ENCODE assay signal across 28 mouse cellular contexts in genomic region chr7:122434941-122435340, GRCm38 (mm10).
DNase-seq lines count a peak whose midpoint lies in the region; ATAC-seq and TF ChIP-seq lines count a peak whose summit lies in the region.
"Had no signal": no experiment of that assay in that cellular context is flagged by ENCODE, and none has a peak within 500 bp of the region (broad histone marks: within the 10 kb centered on the region; RNA-seq: fewer than 3 reads in every experiment).

No protein-coding gene starts in this region.

- H3K4me2 ChIP-seq in forebrain, embryonic 13.5 days: no peak overlapping the region
- H3K4me2 ChIP-seq: heart, embryonic 15.5 days; hindbrain, embryonic 15.5 days; kidney, embryonic 15.5 days; liver, embryonic 15.5 days; lung, embryonic 14.5 days; midbrain, embryonic 15.5 days; neural tube, embryonic 15.5 days; stomach, embryonic 15.5 days had no signal

- no peaks in the 10 kb centered on the region for H3K4me1 ChIP-seq in forebrain, embryonic 13.5 days
- H3K4me1 ChIP-seq: kidney, embryonic 15.5 days; liver, embryonic 15.5 days; midbrain, embryonic 10.5 days; stomach, embryonic 15.5 days had no signal

- no peak for DNase-seq in frontal cortex, adult 2 months (ENCODE audit: extremely low spot score in 1 of 2, low spot score in 1 of 2)
- DNase-seq in left cerebral cortex, adult 2 months (ENCODE audit: extremely low spot score in 1 of 2, low spot score in 2 of 2): no peak
- no peak for DNase-seq in left cerebral cortex, postnatal 36 days (ENCODE audit: low spot score in 2 of 2)
- DNase-seq in brain, adult 2 months (ENCODE audit: low read depth, low spot score): peak; percentile 76
- peak; percentile 50 for DNase-seq in thymus, postnatal 14 days
- DNase-seq: forebrain, postnatal 0 days; gastrocnemius, postnatal 14 days; heart, postnatal 36 days; kidney, adult 18-20 months; kidney, postnatal 36 days; layer of hippocampus, postnatal 36 days; liver; lung, postnatal 14 days; retina, postnatal 1 day; right cerebral cortex, postnatal 14 days had no signal

- no peak overlapping the region for H3K9ac ChIP-seq in forebrain, embryonic 13.5 days
- H3K9ac ChIP-seq: forebrain, postnatal 0 days; heart, embryonic 15.5 days; hindbrain, embryonic 15.5 days; kidney, embryonic 15.5 days; liver, embryonic 15.5 days; lung, embryonic 14.5 days; midbrain, embryonic 15.5 days; neural tube, embryonic 15.5 days; stomach, embryonic 15.5 days had no signal

- H3K27ac ChIP-seq in left cerebral cortex, adult 2 months: peak overlapping the region; percentile 73
- no peak overlapping the region for H3K27ac ChIP-seq in forebrain, embryonic 13.5 days
- H3K27ac ChIP-seq: heart, embryonic 15.5 days; hindbrain, embryonic 15.5 days; kidney, embryonic 15.5 days; liver, embryonic 15.5 days; midbrain, embryonic 10.5 days; midbrain, embryonic 15.5 days; neural tube, embryonic 15.5 days; stomach, embryonic 15.5 days had no signal

- H3K27me3 ChIP-seq in forebrain, embryonic 13.5 days: no peaks in the 10 kb centered on the region
- H3K27me3 ChIP-seq: CH12.LX; heart, embryonic 15.5 days; hindbrain, embryonic 15.5 days; kidney, embryonic 15.5 days; liver, embryonic 15.5 days; midbrain, embryonic 15.5 days; neural tube, embryonic 15.5 days; stomach, embryonic 15.5 days had no signal

- intact Hi-C loops in left cerebral cortex, adult 2 months (cut with DNase I): no loop called here
- intact Hi-C loops in left cerebral cortex, postnatal 36 days (cut with DNase I): loop anchor here (5.0 kb wide), 1 partner anchor 143 kb away; no protein-coding TSS in a partner anchor

- no peak overlapping the region for H3K4me3 ChIP-seq in left cerebral cortex, adult 2 months
- no peak overlapping the region for H3K4me3 ChIP-seq in forebrain, embryonic 13.5 days
- H3K4me3 ChIP-seq: erythroblast, embryonic 14.5 days; heart, embryonic 15.5 days; hindbrain, embryonic 15.5 days; kidney, embryonic 15.5 days; liver, embryonic 15.5 days; midbrain, embryonic 10.5 days; midbrain, embryonic 15.5 days; neural tube, embryonic 15.5 days; stomach, embryonic 15.5 days had no signal

- ATAC-seq in frontal cortex, adult (ENCODE audit: low TSS enrichment): peak; percentile 25; the same call in 1 of the 2 replicates
- no peak for ATAC-seq in forebrain, embryonic 13.5 days
- ATAC-seq: forebrain, postnatal 0 days; midbrain, embryonic 15.5 days had no signal

- no peaks in the 10 kb centered on the region for H3K9me3 ChIP-seq in forebrain, embryonic 13.5 days (replicated peaks)
- H3K9me3 ChIP-seq: heart, embryonic 15.5 days; hindbrain, embryonic 15.5 days; kidney, embryonic 15.5 days; liver, embryonic 15.5 days; midbrain, embryonic 10.5 days; midbrain, embryonic 15.5 days; neural tube, embryonic 15.5 days; stomach, embryonic 15.5 days had no signal

- no peak for TF ChIP-seq CTCF in left cerebral cortex, adult 2 months (IDR thresholded peaks at IDR 0.05)

- WGBS in forebrain, embryonic 13.5 days: 92% methylated on average over 4 of the region's 4 CpGs

- H3K36me3 ChIP-seq in forebrain, embryonic 13.5 days (ENCODE audit: poor library complexity, severe bottlenecking): no peaks in the 10 kb centered on the region
- H3K36me3 ChIP-seq: heart, embryonic 15.5 days; hindbrain, embryonic 15.5 days; kidney, embryonic 15.5 days; liver, embryonic 15.5 days; midbrain, embryonic 10.5 days; midbrain, embryonic 15.5 days; neural tube, embryonic 15.5 days; stomach, embryonic 15.5 days had no signal

Comparison
In these comparisons a context has a peak if more than half of its experiments do, and no peak if none do; other contexts are left out.
1. DNase-seq: peak in brain, adult 2 months (single experiment) and thymus, postnatal 14 days (single experiment); none in frontal cortex, adult 2 months (0 of 2), left cerebral cortex, adult 2 months (0 of 2) and left cerebral cortex, postnatal 36 days (0 of 2).